Mouse (Mus musculus) brain, adult 2 months (tissue): ENCODE measurements around the gene Tmem104.
A peak's percentile ranks its signal among the peaks of the same experiment; 100 is the strongest.

Experiments
- DNase-seq: peaks from one replicate; pipeline ENCODE4 v3.0.0; 2011; ENCODE audit warnings: low read depth, low spot score

Gene Tmem104

DNA sequence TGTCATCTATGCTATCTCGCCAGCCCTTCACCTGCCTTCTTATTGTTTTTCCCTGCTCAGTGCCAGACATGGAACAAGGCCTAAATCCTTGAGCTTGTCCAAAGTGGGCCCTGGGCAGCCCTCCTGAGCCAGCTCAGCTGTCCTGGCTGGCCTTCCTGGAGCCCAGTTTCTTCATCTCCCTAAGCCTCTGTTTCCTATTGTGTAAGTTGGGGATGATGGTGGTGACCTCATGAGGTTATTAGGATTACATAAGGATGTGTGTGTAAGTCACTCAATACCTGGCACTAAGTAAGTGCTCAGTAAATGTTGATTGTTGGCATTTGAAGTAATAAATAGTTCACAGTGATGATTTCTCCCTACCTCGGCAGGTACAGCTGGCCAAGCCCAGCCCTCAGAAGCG lies 20.5 kb upstream of the Tmem104 start:
- no peak for DNase-seq

DNA sequence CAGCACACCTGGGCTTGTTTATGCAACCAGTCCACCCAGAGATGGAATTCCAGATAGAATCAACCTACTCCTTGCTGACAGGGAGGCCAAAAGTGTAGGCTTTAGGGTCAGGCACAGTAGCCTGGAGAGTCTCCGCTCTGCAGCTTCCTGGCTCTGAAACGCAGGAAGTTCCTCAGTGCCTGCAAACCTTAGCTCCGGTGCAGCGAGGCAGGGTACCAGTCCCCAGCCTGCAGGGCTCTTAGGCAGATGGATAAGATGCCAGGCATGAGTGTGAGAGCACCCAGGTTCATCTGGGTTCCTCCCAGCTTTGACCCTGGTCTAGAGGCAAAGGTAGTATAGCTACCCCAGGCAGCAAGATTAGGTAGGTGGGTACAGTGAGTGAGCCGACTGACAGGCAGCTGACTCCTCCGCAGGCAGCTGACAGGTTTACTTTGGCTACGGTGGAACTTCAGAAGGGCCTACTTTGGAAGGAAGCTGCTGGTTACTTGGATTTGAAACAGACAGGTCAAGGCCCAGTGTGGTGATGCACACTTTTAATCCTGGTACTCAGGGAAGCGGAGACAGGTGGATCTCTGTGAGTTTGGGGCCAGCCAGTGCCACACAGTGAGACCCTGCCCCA lies 19.5 kb upstream of the Tmem104 start:
- no peak for DNase-seq

DNA sequence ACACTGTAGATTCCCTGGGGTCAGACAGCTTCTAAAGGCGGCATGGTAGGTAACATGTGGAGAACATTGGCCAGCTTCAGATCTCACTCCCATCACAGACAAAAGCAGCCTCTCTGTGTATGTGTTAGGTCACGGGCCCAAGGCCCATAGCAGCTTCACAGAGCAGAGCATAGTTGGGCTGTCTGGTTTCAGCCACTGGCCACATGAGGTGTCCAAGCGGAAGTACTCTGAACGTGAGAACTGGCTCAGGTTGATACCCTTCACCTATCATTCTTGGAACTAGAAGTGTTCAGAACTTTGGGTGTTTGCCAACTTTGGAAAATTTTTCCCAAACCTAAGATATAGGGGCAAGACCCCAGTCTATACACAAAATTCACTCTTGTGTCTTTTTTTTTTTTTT lies 17.9 kb upstream of the Tmem104 start:
- DNase-seq = no peak

DNA sequence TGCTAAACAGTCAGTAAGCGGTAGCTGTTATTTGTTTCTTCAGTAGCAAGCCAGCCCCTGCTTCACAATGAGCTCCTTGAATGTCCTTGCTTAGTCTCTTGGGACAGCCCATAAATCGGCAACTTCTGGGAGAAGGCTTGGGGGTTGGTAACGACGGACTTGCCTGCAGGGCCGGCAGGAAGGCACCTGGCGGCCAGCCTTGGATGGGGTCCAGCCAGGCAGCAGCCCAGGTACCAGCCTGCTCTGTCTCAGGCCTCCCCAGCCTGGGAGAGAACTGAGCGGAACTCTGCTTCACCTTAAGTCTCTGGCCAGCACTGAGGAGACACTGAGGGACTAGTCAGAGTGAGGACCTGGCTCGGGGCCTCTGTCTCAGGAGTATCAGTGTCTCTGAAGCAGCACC lies 16.2 kb upstream of the Tmem104 start:
- DNase-seq = peak; percentile 62

DNA sequence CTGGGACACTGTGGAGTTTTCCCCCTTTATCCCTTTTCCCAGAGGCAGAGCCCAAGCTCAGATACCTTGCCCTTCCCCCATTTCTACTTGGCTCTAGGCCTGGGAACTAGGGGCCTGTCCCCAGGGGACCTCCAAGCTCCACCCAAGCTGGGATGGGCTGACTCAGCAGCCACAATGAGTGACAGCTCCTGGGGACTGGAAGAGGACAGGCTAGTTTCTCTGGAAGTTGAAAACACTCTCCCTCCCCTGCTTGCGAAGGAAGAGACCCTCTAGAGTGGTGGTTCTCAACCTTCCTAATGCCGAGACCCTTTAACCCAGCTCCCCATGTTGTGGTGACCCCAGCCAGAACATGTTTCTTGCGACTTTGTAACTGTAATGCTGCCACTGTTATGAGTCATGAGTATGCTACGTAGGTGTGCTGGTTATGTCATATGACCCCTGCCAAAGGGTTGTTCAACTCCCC lies 14.4 kb upstream of the Tmem104 start:
- no peak for DNase-seq

DNA sequence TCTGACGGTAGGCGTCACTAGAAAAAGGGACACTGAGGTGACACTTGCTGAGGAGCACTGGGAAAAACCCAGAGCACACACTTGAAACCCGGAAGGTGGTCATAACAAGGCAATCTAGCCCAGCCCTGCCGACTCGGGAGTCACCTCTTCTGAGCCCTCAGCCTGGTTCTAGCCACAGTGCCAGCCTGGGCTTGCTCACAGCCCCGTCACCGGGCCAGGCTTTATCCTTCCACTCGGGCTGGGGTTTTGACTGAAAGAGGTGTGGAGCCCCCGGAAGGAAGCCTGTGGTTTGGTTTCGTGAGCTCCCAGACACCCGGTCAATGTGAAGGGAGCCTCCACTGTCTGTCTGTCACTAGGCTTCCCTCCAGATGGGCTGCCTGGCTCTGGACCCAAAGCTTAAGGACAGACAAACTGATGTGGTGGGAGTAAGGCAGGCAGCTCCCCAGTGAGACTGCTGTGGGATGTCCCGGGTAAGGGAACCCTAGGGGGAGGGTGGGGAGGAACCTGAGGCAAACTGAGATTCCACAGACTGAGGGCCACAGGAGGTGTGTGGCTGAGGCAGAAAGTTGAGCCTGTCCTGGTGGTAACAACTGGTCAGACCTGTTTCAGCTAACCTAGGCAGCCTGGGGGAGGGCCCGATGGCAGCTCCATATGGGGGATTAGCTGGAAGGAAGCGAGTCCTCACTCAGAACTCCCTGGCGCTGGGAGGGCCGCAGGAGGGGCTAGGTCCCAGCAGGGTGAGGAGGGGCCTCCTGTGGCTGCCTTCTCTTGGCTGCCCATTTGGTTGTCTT lies 13.5 kb upstream of the Tmem104 start:
- DNase-seq = no peak

DNA sequence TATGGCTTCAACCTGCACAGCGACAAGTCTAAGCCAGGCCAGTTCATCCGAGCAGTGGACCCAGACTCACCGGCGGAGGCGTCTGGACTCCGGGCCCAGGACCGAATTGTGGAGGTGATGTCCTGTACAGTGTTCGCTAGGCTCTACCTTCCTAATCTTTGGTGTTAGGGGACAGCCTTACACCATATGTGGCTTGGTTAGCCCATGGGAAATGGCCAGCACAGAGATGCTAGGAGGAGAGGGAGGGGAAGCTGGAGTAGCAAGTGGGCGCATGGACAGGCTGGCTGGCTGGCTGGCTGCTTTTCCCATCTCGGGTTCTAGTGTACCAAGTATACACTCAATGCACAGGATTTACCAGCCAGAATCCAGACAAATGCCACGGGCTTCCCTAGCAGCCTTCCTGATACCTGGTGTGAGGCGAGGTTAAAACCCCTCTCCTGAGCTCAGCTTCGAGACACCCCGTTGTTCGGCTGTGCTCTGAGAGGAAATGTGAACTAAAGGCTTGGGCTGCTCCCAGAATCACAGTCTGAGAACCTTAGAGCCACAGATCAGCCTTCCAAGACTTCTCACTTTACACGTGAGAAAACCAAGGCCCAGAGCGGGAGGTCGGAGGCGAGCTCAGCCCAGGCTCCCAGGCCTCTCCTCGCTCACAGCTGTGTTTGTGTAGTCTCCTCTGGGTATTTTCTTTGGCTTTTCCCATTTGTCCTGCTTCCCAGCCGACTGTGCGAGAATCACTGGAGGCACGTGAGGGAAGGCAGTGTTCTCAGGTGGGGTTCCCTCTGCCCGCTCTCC lies 10.7 kb upstream of the Tmem104 start:
- DNase-seq = no peak

DNA sequence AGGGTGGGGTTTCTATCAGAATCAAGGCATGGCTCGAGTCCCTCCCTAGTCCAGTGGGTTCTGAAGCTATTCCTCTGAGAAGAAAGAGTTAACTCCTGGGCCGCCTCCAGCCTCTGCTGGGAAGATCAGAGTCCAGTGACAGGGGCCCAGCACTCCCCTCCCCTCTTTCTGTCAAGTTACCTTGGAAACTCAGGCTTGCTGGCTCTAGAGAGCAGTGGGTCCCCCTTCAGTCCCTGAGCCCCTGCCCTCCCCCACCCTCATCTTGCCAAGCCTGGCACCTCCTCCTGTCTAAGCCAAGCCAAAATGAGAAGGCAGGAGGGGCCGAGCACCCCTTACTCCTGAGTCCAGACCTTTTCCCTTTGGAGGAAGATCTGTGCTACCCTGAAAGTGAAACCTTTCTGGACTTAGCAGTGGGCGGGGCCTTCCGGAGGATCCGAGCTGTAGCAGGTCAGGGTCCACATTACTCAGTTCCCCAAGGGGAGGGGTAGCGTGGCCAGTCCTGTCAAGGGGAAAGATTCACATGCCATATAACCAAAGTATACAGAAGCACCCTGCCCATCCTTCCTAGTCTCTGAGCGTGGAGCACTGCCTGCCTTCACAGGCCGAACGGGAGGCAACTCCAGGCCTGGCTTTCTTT lies 9.6 kb upstream of the Tmem104 start:
- no peak for DNase-seq

DNA sequence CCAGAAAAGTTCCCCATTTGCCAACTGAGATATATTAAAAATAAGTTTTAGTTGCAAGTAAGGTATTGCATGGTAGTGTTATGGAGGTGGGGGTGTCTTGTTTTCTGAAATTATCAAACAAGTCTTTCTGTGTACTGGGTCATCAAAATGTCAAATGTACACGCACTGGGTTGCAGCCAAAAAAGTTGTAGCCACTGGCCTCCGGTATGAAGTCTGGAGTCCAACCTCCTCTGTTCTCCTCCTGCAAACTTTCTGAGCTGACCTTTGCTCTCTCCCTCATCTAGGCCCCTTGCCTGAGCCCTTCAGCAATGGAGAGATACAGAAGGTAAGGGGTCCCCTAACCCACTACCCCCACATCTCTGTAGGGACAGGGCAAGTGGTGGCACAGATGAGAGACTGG lies 8.5 kb upstream of the Tmem104 start:
- no peak for DNase-seq

DNA sequence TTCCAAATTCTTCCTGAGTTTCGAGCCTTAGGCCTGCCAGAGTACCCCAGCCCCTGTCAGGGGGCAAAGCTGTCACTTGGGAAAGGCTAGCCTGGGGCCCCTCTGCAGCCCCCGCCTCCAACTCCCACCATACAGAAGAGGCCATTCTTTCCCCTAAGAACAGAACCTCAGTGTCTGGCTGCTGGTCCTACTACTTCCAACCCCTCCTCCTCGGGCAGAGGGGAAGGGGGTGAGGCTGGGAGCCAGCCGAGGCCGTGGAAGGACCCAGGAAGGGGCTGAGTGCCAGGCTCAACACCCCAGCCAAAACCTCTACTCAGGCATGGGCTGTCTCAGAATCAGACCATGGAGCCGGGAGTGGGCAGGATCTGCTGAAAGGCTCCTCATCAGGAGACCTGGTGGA lies 8.1 kb upstream of the Tmem104 start:
- no peak for DNase-seq

DNA sequence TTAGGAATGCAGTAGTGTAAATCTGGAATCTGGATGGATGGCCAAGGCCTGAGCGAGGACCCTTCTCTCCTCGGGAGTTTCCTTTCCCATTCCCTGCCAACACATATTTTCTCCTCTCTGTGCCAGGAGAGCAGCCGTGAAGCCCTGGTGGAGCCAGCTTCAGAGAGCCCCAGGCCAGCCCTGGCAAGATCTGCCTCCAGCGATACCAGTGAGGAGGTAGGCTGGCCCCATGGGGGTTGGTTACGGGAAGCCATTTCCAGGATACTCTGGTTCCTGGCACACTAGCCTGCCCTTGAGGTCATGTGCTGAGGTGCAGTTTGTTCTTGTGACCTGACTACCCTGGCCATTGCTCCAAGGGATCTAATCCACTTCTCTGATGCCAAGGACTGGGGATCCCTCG lies 7.4 kb upstream of the Tmem104 start:
- no peak for DNase-seq

DNA sequence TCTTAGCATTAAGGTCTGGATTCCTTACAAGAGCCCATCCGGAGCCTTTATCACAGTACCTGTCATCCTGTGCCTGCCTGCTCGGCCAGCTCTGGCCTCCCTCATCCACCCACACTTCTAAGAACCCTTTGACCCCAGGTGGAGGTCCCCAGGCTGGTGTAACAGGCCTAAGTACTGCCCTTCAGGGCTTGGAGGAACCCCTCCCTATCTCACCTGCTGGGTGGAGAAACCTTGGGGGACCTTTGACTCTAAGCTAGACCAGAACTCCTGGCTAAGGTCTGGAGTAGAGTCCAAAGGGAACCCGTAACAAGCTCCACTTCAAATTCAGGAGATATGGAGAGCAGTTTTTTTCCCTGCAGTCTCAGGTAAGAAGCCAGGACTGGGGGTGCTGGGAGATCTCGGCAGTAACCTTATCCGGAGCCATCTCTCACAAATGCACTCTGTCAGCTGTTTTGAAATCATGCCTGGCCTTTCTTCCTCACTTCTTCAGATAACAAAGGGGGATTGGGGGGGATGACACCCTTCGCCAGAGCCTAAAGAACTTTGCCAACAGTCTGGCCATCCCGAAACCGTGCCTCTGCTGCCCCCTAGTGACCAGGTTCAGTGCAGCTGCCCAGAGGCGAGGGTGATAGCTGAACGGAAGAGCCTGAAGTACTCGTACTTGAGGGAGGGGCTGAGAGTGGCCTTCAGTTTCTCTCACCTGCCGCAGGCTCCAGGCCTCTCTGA lies 5.2 kb upstream of the Tmem104 start:
- DNase-seq = peak; percentile 75

DNA sequence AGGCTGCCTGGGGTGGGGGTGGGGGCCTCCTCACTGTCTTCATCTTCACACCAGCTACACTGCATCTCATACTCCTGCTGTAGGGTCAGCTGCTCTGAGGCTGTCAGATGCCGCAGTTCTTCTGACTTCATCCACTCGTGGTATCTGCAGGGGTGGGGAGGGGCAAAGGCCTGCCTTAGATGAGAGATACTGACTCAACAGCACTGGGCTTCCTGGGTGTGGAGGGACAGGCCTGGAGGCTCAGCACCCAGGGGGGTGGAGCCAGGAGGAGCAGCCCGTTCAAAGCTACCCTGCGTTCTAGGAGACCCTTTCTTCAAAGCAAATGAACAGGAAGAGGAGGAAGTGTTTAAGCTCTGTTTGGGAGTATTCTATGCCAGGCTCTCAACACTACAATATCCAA lies 2.3 kb upstream of the Tmem104 start:
- no peak for DNase-seq

DNA sequence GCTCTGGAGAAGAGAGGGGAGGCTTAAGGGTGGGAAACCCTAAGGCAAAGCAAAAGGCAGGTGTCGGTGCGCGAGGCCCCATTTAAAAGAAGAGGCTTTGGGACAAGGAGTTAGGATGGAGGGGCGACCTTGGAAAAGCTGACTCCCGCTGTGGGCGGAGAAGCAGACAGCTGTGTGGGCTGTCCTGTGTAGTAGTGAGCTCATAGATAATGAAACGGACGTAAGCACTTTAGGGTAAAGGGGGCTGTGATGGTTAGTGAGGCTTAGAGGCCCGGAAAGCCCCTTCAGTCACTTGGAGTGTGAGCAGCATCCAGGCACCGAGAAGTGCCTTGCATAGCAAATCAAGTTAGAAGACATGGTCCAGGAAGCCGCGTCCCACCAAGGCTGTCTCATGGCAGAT lies 406 bp downstream of the Tmem104 start, which contains the start of gene Nat9:
Nat9 (minus strand) TSS at position 167 of the 400 bp plus-strand sequence.
- DNase-seq = no peak

DNA sequence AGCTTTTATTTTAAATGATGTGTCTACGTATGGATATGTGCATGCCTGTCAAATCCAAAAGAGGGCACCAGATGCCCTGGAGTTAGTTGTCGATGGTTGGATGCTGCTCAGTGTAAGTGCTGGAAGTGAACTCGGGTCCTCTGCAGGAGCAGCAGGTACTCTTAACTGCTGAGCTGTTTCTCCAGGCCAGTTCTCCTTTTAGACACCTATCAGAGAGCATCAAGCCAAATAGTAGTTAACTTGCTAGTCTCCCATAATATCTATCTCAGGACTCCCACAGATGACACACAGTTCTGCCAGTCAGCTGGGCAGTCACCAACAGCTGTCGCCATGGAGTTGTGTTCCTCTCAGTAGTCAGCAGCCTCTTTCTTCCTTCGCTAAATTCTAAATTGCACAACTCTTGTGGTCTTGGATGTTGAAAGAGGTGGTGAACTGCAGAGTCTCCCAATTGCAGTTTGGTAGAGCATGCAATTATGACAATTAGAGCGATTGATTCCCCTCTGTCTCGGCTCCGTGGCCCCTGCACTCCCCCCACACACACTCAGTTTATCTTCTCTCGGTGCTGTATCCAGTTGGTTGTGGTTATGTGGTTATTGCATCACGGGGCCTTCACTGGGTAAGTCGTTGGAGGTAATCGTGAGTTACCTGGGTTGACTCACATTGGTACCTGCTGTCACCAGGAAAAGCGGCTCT lies 1.4 kb downstream of the Tmem104 start:
- no peak for DNase-seq

DNA sequence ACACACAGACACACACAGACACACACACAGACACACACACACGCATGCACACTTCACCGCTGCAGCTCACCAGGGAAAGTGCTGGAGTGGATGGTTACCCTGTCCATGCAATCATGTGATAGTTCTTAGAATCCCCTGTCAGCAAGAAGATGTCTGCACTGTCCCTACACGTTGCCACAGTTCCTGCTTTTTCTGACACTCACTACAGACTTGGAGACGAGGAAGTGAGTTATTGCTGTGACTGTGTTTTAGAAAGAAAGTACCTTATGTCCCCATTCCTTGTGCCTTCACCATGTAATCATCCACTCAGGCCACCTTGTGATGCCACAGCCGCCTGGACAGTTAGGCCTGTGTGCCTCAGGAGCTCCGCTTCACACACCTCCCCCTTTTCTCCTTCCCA lies 2.0 kb downstream of the Tmem104 start:
- no peak for DNase-seq

DNA sequence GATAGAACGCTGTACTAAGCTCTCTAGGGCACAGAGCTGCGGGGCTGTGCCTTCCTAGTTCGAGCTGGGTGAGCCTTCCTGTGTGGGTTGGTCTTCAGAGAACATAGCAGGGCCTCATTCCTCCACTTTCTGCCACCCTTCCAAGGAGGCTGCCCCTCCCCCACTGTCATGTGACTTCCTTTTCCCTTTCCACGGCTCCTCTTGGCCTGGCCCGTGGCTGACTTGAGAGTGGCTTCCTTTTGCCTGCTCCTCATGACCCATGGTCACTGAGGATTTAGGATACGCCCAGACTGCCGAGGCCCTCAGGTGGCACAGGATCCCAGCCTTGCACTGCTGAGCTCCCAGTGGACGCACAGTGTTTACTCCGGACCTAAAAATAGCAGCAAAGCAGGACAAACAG lies 4.9 kb downstream of the Tmem104 start:
- peak; percentile 50 for DNase-seq

DNA sequence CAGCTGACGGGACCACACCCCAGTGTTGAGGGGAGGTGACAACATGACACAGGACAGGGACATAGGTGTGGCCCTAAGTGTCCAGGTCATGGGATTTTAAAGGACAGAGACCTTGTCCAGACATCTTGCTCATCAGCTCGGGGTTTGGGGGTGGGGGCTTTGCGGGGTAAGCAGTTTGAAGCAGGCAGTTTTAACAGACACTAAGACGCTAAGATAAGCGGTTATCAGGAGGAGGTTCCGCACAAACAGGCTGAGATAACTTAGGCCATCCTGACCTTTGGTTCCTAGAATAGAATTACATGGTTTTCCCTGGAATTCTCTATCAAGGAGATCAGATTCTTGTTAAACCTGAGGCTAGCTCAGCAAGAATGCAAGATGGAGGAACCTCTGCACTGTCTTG lies 7.4 kb downstream of the Tmem104 start:
- no peak for DNase-seq

DNA sequence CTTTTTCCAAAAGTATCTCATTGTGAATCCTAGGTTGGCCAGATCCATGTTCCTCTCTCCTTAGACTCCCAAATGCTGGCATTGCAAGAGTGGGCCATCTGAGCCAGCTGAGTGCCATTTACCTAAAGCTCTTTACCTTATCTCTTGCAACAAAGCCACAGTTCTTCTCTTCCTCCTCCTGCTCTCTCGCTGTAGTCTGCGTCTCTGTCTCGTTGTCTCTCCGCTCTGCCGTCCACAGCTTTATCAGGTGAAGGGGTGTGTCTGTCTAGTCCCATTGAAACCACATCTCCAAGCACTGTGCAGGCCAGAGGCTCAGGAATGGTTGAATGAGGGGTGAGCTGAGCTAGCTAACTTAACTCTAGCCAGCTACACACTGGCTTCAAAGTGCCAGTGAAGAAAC lies 8.6 kb downstream of the Tmem104 start:
- no peak for DNase-seq

DNA sequence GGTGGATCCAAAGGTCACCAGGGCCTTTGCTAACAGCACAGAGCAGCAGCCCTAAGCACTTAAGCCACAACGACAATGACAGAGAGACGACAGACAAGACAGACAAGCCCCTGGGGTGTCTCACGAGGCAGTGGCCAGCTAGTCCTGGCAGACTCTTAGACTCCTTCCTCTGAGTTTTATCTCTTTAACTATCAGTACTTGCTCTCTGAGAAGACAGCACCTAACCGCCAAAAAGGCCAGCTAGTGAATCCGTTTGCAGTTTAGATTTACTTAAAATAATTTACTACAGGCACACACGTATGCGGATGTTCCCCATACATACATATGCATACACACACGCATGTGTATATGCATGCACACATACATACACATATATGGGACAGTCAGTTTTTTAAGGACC lies 10.3 kb downstream of the Tmem104 start:
- DNase-seq = no peak

DNA sequence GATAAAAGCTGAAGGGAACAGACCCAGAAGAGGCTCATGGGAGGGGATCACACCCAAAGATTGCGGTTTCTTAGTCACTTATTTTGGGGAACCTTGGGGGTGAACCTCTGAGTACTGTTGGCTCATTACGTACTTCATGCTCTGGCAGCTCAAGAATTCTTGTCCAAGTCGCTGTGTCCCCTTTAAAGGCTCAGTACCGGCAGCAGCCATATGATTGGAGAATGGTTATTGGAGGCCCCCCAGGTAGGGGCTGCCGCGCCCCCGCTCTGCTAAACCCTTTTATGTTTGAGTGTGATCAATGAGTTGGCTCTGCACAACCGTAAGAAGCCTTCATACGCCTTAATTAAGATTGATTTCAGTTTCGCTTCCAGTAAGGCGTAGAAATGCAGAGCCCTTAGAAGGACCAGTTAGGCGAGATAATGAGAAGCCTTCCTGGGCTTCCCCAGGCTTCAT lies 11.7 kb downstream of the Tmem104 start:
- DNase-seq = no peak
